Mouse (Mus musculus) forebrain, embryonic 11.5 days (tissue): ENCODE measurements around the gene Plcb2. TPM values are rescaled to one million over a fixed set of nuclear protein-coding genes. Genes with fewer than 3 reads are reported as not detected.

Source experiments
- ATAC-seq: fragments of 200-750 bp; cut with Nextera tagmentation; replicated peaks from 2 replicates; pipeline ENCODE4 v1.8.0; 2017; ENCODE audit warnings: moderate TSS enrichment; ENCODE audit not compliant: low FRiP score
- DNase-seq: peaks from one replicate; pipeline ENCODE4 v3.0.0-alpha.2; 2017; ENCODE audit warnings: low spot score
- H3K27ac ChIP-seq: fragments of 300-500 bp; sonication (generic); 2 replicates; pipeline ENCODE4 v1.5.1; 2014; ENCODE audit warnings: low read depth, low read length
- H3K27me3 ChIP-seq: fragments of 300-500 bp; sonication (generic); 2 replicates; pipeline ENCODE4 v1.6.1; 2014; ENCODE audit warnings: mild to moderate bottlenecking, low read length, mixed read lengths; ENCODE audit not compliant: control insufficient read depth, insufficient read depth
- H3K36me3 ChIP-seq: fragments of 300-500 bp; sonication (generic); 2 replicates; pipeline ENCODE4 v1.6.1; 2014; ENCODE audit warnings: mild to moderate bottlenecking, low read length, moderate library complexity, mixed read lengths; ENCODE audit not compliant: control insufficient read depth, insufficient read depth
- H3K4me1 ChIP-seq: fragments of 300-500 bp; sonication (generic); replicated peaks from 2 replicates; pipeline ENCODE4 v1.6.1; 2014; ENCODE audit warnings: low read length, mixed read lengths; ENCODE audit not compliant: control insufficient read depth, insufficient read depth
- H3K4me2 ChIP-seq: fragments of 300-500 bp; sonication (generic); 2 replicates; pipeline ENCODE4 v1.6.1; 2014; ENCODE audit warnings: low read depth, mild to moderate bottlenecking, low read length, moderate library complexity, mixed read lengths; ENCODE audit not compliant: severe bottlenecking
- H3K4me3 ChIP-seq: fragments of 300-500 bp; sonication (generic); 2 replicates; pipeline ENCODE4 v1.5.1; 2014; ENCODE audit warnings: low read depth, low read length
- H3K9ac ChIP-seq: fragments of 300-500 bp; sonication (generic); 2 replicates; pipeline ENCODE4 v1.6.1; 2014; ENCODE audit warnings: low read length
- H3K9me3 ChIP-seq: fragments of 300-500 bp; sonication (generic); 2 replicates; pipeline ENCODE4 v1.6.1; 2016; ENCODE audit warnings: low read length, mixed read lengths; ENCODE audit not compliant: control insufficient read depth
- WGBS: fragments of 180-500 bp; shearing (Covaris S2); extraction: QIAGEN DNeasy Blood & Tissue Kit; methylation state at CpG from one replicate; pipeline ENCODE4 v1.1.7; 2014; 5-methylcytosine and 5-hydroxymethylcytosine counted together
- polyA plus RNA-seq: library from polyadenylated mRNA; unstranded; fragments of >200 nt; fragmentation: Nextera tagmentation; extraction: Ambion mirVana; gene quantifications from 2 replicates; pipeline ENCODE4 v1.2.1, GENCODE M21; 2014

The Plcb2 gene
- polyA plus RNA-seq, 1 experiment from 2014 or later, result 0.33 TPM

- Histone ChIP-seq H3K4me1 (peaks cover 7% of the 10 kb centered on the region), H3K27me3 (peaks cover 35% of the 10 kb centered on the region), H3K9me3 (no peaks in the 10 kb centered on the region), H3K4me2 (no peak overlapping the region), H3K4me3 (no peak overlapping the region), H3K9ac (no peak overlapping the region), H3K36me3 (no peaks in the 10 kb centered on the region), H3K27ac (no peak overlapping the region)
- WGBS, result 91% methylated on average over 6 of the region's 6 CpGs
- no peak for DNase-seq
- ATAC-seq, result no peak
Measured at GRCm38 (mm10) chr2:118713631-118714030, 14.6 kb downstream of the Plcb2 start.

- peaks cover 12% of the 10 kb centered on the region for H3K4me1 ChIP-seq
Measured at GRCm38 (mm10) chr2:118711038-118711494, 17.2 kb downstream of the Plcb2 start.

GRCm38 (mm10) chr2:118709655-118710221 is 18.5 kb downstream of the Plcb2 start:
- Histone ChIP-seq H3K4me2 (no peak overlapping the region), H3K4me3 (no peak overlapping the region), H3K36me3 (no peaks in the 10 kb centered on the region), H3K27ac (no peak overlapping the region), H3K27me3 (peaks cover 73% of the 10 kb centered on the region), H3K9me3 (no peaks in the 10 kb centered on the region), H3K4me1 (peaks cover 12% of the 10 kb centered on the region), H3K9ac (no peak overlapping the region)
- 40% methylated on average over 4 of the region's 4 CpGs for WGBS
- no peak for ATAC-seq
- no peak for DNase-seq

More at GRCm38 (mm10) chr2:118711038-118711494, 17.2 kb downstream of the Plcb2 start:
- Histone ChIP-seq H3K4me2 (peak overlapping the region; percentile 63), H3K9ac (peak overlapping the region; percentile 38), H3K27me3 (peaks cover 60% of the 10 kb centered on the region), H3K4me3 (peak overlapping the region; percentile 31), H3K27ac (no peak overlapping the region), H3K36me3 (no peaks in the 10 kb centered on the region), H3K9me3 (no peaks in the 10 kb centered on the region)
- DNase-seq (peak; percentile 76), ATAC-seq (peak; percentile 59)
- under 1% methylated on average over 36 of the region's 36 CpGs for WGBS

- Histone ChIP-seq H3K4me3 (no peak overlapping the region), H3K36me3 (no peaks in the 10 kb centered on the region), H3K27ac (no peak overlapping the region), H3K9ac (no peak overlapping the region), H3K4me1 (peaks cover 18% of the 10 kb centered on the region), H3K27me3 (peaks cover 86% of the 10 kb centered on the region), H3K9me3 (no peaks in the 10 kb centered on the region), H3K4me2 (no peak overlapping the region)
- DNase-seq (no peak), ATAC-seq (no peak)
- WGBS, result 81% methylated on average over 4 of the region's 4 CpGs
Measured at GRCm38 (mm10) chr2:118708472-118708871, 19.8 kb downstream of the Plcb2 start.

- ATAC-seq (no peak), DNase-seq (no peak)
- Histone ChIP-seq H3K27ac (no peak overlapping the region), H3K27me3 (peaks cover 95% of the 10 kb centered on the region), H3K9me3 (no peaks in the 10 kb centered on the region), H3K36me3 (no peaks in the 10 kb centered on the region), H3K9ac (no peak overlapping the region), H3K4me3 (no peak overlapping the region), H3K4me2 (no peak overlapping the region), H3K4me1 (peaks cover 26% of the 10 kb centered on the region)
- WGBS, result 4% methylated on average over 6 of the region's 6 CpGs
Measured at GRCm38 (mm10) chr2:118706436-118706835, 21.8 kb downstream of the Plcb2 start.

GRCm38 (mm10) chr2:118703913-118704730 is 24.1 kb downstream of the Plcb2 start, which contains the start of gene Ankrd63:
Ankrd63 (minus strand) TSS chr2:118703963.
- Histone ChIP-seq H3K4me1 (peaks cover 30% of the 10 kb centered on the region), H3K9ac (peak within 1 kb of the TSS; percentile 16; the same call in 1 of the 2 replicates), H3K9me3 (no peaks in the 10 kb centered on the region), H3K4me3 (peak within 1 kb of the TSS; percentile 36), H3K27ac (no peak within 1 kb of the TSS), H3K27me3 (peaks cover 92% of the 10 kb centered on the region), H3K36me3 (no peaks in the 10 kb centered on the region), H3K4me2 (peak within 1 kb of the TSS; percentile 58)
- under 1% methylated on average over 48 of the region's 50 CpGs for WGBS
- ATAC-seq, result no peak
- DNase-seq, result peak; percentile 61

DNA sequence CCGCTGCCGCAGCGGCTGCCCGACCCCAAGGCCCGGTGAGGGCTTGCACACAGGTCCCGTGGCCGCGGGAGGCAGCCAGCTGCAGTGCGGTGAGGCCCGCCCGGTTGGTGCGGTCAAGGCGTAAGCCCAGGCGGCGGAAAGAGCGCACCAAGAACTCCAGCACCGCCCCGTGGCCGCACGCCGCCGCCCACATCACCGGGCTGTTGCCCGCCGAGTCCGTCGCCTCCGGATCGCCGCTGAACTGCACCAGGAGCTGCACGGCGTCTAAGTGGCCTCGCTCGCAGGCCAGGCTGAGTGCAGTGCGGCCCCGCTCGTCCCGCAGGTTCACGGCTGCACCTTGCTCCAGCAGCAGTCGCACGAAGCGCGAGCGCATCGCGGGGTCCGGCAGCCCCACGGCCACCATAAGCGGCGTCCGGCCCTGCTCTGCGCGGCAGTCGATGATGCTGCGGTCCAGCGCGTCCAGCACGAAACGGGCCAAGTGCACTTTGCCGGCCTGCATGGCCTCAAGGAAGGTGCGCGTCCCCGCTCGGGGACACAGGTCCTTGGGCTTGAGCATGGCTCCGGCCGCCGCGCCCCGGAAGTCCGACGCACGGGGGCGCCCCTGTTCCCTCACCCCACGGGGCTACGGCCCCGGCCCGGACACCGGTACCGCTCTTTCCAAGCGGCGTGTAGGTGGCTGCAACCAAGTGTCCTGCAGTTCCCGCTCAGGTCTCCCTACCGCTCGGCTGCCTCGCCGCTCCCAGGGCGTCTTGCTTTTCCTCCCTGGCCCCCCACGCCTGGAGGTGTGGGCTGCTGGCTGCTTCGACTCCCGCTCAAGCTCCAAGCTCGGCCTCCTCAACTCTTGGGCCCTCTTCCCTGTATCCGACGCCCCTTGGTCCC is 25.1 kb downstream of the Plcb2 start:
- ATAC-seq (peak; percentile 31; the same call in 1 of the 2 replicates), DNase-seq (peak; percentile 82)
- H3K9ac ChIP-seq, result peak overlapping the region; percentile 16; the same call in 1 of the 2 replicates
- no peak overlapping the region for H3K27ac ChIP-seq
- H3K4me2 ChIP-seq, result peak overlapping the region; percentile 58
- peak overlapping the region; percentile 36 for H3K4me3 ChIP-seq
- peaks cover 30% of the 10 kb centered on the region for H3K4me1 ChIP-seq
- WGBS, result 0% methylated on average over 85 of the region's 93 CpGs
- peaks cover 86% of the 10 kb centered on the region for H3K27me3 ChIP-seq
- H3K36me3 ChIP-seq, result no peaks in the 10 kb centered on the region
- H3K9me3 ChIP-seq, result no peaks in the 10 kb centered on the region
